Mouse (Mus musculus) neural tube, embryonic 11.5 days (tissue): ENCODE results near the gene Dab2. TPM values are rescaled to one million over a fixed set of nuclear protein-coding genes. Genes with fewer than 3 reads are reported as not detected.

Source experiments
- ATAC-seq: fragments of 200-750 bp; cut with Nextera tagmentation; 2 replicates; pipeline ENCODE4 v1.8.0; 2017; ENCODE audit warnings: moderate number of reproducible peaks, mild to moderate bottlenecking, moderate TSS enrichment, moderate library complexity; ENCODE audit not compliant: insufficient read depth, low FRiP score, low TSS enrichment
- DNase-seq: peaks from one replicate; pipeline ENCODE4 v3.0.0-alpha.2; 2015; ENCODE audit warnings: low spot score
- H3K27ac ChIP-seq: fragments of 300-500 bp; sonication (generic); 2 replicates; pipeline ENCODE4 v1.5.1; 2014; ENCODE audit warnings: low read depth, mild to moderate bottlenecking, low read length
- H3K27me3 ChIP-seq: fragments of 300-500 bp; sonication (generic); 2 replicates; pipeline ENCODE4 v1.6.1; 2014; ENCODE audit warnings: mild to moderate bottlenecking, low read length, mixed read lengths; ENCODE audit not compliant: control insufficient read depth, insufficient read depth
- H3K36me3 ChIP-seq: fragments of 300-500 bp; sonication (generic); 2 replicates; pipeline ENCODE4 v1.6.1; 2014; ENCODE audit warnings: mild to moderate bottlenecking, low read length, moderate library complexity, mixed read lengths; ENCODE audit not compliant: control insufficient read depth, insufficient read depth
- H3K4me1 ChIP-seq: fragments of 300-500 bp; sonication (generic); 2 replicates; pipeline ENCODE4 v1.6.1; 2014; ENCODE audit warnings: low read length, mixed read lengths; ENCODE audit not compliant: control insufficient read depth, insufficient read depth
- H3K4me2 ChIP-seq: fragments of 300-500 bp; sonication (generic); 2 replicates; pipeline ENCODE4 v1.6.1; 2014; ENCODE audit warnings: low read depth, mild to moderate bottlenecking, moderate library complexity
- H3K4me3 ChIP-seq: fragments of 300-500 bp; sonication (generic); 2 replicates; pipeline ENCODE4 v1.5.1; 2014; ENCODE audit warnings: low read depth, low read length
- H3K9ac ChIP-seq: fragments of 300-500 bp; sonication (generic); 2 replicates; pipeline ENCODE4 v1.6.1; 2014; ENCODE audit warnings: mild to moderate bottlenecking, low read length
- H3K9me3 ChIP-seq: fragments of 300-500 bp; sonication (generic); 2 replicates; pipeline ENCODE4 v1.6.1; 2016; ENCODE audit warnings: low read length; ENCODE audit not compliant: control insufficient read depth
- WGBS: fragments of 180-500 bp; shearing (Covaris S2); extraction: QIAGEN DNeasy Blood & Tissue Kit; methylation state at CpG from one replicate; pipeline ENCODE4 v1.1.7; 2014; 5-methylcytosine and 5-hydroxymethylcytosine counted together
- polyA plus RNA-seq: library from polyadenylated mRNA; unstranded; fragments of >200 nt; fragmentation: Nextera tagmentation; extraction: Ambion mirVana; gene quantifications from 2 replicates; pipeline ENCODE4 v1.2.1, GENCODE M21; 2014

The Dab2 gene
- polyA plus RNA-seq, 1 experiment from 2014 or later, result 46.6 TPM

GRCm38 (mm10) chr15:6468845-6469244 is 169.3 kb downstream of the Dab2 start:
- Histone ChIP-seq H3K4me2 (no peak overlapping the region), H3K4me1 (no peaks in the 10 kb centered on the region), H3K36me3 (no peaks in the 10 kb centered on the region), H3K4me3 (no peak overlapping the region), H3K9me3 (no peaks in the 10 kb centered on the region), H3K27ac (no peak overlapping the region), H3K9ac (no peak overlapping the region), H3K27me3 (no peaks in the 10 kb centered on the region)
- no peak for DNase-seq
- WGBS, result 100% methylated on average over 1 of the region's 1 CpGs
- ATAC-seq, result no peak

GRCm38 (mm10) chr15:6469384-6469783 is 169.8 kb downstream of the Dab2 start:
- H3K9ac ChIP-seq, result no peak overlapping the region
- H3K4me3 ChIP-seq, result no peak overlapping the region
- H3K27ac ChIP-seq, result no peak overlapping the region
- DNase-seq (no peak), ATAC-seq (no peak)
- 94% methylated on average over 3 of the region's 3 CpGs for WGBS
- H3K36me3 ChIP-seq, result no peaks in the 10 kb centered on the region
- no peaks in the 10 kb centered on the region for H3K4me1 ChIP-seq
- no peak overlapping the region for H3K4me2 ChIP-seq
- H3K9me3 ChIP-seq, result no peaks in the 10 kb centered on the region
- no peaks in the 10 kb centered on the region for H3K27me3 ChIP-seq

- H3K4me1 ChIP-seq, result no peaks in the 10 kb centered on the region
- 78% methylated on average over 3 of the region's 3 CpGs for WGBS
- no peaks in the 10 kb centered on the region for H3K9me3 ChIP-seq
- H3K4me3 ChIP-seq, result no peak overlapping the region
- ATAC-seq (no peak), DNase-seq (no peak)
- no peak overlapping the region for H3K27ac ChIP-seq
- H3K36me3 ChIP-seq, result no peaks in the 10 kb centered on the region
- H3K4me2 ChIP-seq, result no peak overlapping the region
- no peak overlapping the region for H3K9ac ChIP-seq
- H3K27me3 ChIP-seq, result no peaks in the 10 kb centered on the region
Observed at GRCm38 (mm10) chr15:6483561-6483960, 184.0 kb downstream of the Dab2 start.

Other genes starting within 250 kb of the Dab2 start
- gene C9, start 145.5 kb downstream of the Dab2 start, polyA plus RNA-seq, result not detected in 2 replicates
- gene Fyb, start 223.1 kb downstream of the Dab2 start, polyA plus RNA-seq, result 2.8 and 5.6 TPM in 2 replicates